Mouse (Mus musculus) kidney, adult 18-20 months (tissue): ENCODE results near the gene Insm2.
"Not testable (repeated sequence)": the region's sequence is repeated elsewhere in the genome, so short reads cannot be mapped to it uniquely, and the experiment has no call there.

Experiments used
- DNase-seq: peaks from one replicate; pipeline ENCODE4 v3.0.0; 2021

Insm2 gene

DNA sequence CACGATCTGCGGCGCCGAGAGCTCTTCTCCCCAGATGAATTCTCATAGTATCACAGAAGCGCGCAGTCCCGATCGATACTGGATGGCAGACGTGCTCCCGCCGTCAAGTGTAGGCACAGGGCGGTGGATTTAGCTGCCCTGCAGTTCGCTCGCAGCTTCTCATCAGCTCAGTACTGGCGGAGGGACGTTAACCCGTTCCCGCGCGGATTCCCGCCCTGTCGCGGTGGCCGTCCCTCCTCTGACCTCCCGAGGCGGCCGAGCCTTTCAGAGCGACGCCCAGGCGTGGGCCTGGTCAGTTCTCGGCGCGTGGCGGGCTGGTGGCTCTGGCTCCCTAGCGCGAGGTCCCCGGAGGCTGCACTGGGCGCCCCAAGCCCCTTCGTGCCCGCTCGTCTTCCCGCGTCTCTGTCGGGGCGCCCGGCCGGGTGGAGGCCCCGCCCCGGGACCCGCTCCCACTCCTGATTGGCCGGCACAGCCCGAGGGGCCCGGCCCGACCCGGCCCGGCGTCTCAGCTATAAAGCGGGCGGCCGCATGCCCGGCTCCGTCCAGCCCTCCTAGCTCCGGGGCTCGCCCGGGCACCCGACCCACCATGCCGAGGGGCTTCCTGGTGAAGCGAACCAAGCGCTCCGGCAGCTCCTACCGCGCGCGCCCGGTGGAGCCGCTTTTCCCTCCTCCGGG is at the start of gene Insm2:
Gene Insm2, plus strand, starts transcription at position 541 of the 675 bp plus-strand sequence.
- DNase-seq, result no peak

DNA sequence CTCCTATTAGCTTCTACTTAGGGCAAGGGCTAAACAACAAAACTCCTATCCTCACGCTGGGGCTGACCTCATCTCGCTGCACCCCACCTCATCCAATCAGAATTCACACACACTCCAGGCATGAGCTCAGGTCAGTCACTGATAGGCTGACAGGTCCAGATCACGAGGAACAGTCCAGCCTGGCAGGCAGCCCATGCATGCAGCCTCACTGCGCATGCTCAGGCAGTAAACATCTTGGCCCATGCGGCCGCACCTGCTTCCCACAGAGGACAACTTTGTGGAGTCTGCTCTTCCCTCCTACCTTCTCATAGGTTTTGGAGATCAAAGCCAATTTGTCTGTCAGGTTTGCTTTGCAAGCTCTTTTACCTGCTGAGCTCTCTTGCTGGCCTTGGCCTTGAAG is 44.3 kb upstream of the Insm2 start:
- DNase-seq, result not testable (repeated sequence)

DNA sequence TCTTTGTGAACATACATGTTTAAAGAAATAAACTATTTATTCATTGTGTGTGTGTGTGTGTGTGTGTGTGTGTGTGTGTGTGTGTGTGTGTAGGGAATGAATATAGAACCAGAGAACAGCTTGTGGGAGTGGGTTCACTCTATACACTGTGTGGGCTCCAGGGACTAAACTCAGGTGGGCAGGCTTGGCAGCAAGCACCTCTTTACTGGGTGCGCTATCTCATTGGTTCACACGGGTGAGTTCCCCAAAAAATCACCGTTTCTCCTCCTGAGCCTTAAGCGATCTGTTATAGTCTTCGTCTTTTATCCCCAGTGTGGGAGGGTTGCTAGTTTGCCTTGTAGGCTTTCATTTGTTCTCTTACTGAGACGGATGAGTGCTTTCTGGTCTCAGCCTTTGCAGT is 41.4 kb upstream of the Insm2 start:
- no peak for DNase-seq

DNA sequence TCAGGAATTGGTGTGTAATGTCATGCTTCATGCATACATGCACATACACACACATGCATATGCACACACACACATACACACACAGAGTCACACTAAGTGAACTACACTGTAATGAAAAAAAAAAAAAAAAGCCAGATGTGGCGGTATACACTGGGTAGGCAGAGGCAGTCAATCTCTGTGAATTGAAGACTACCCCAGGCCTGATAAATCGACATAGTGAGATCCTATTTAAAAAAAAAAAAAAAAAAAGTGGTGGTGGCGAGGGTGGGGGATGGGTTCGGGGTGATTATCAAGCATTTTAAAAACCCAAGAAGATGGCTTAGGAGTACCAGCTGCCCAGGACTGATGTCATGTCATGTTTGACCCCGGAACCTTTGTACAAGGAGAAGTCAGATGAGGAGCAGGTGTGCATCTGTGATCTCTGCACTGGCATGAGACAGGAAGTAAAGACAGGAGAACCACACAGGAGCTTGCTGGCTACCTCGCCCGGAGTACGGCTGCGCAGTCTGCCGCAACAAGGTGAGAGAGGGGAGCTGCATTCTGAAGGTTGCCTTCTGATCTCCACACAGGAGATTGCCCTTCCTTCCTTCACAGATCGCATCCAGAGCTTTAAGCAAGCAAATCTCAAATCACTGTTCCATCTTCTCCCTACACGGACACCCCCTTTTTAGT is 39.9 kb upstream of the Insm2 start:
- no peak for DNase-seq

DNA sequence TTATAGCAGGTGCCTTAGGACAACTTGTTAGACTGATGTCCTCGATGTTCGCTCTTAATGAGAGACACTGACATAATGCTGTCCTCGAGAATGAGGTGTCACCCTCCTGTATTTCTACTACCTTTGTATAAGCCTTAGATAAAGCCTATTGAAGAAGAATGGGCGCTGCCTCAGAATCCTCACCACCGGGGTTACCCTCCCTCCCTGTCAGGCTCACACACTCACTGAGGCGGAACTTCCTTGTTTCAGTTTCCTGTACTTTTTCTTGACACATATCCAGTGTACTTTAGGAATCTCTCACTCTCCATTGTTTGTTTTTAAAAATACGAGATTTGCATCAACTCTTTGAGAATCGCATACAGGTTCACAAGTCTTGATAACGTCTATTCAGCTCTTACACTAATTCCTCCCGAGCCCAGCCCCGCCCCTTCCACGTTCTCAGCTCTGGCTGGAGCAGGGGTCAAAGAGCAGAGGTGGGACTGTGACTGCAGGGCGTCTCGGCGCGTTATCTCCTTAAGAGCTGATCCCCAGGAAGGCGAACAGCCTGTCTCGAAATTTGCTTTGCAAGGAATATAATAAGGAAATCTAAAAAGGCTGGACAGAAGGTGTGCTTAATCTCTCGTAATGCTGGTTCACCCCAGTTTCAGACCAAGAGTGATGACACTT is 39.1 kb upstream of the Insm2 start:
- peak; percentile 23 for DNase-seq

DNA sequence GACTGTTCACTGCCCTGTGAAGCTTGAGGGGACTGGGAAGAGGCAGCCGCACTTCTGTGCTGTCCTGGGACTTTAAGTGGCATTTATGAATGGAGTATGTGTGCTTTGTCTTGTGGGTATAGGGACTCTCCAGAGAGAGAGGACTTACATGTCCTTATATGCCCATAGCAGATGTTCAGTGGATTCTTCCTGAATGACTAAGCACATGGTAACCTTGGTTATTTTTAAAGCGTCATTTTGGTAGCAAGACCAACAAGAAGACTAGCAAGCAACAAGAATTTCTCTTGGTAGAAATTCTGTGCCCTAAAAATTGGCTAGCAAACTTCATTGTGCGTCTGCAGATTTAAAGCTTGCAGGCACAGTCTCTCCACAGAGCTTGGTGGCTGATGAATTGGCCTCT is 35.5 kb upstream of the Insm2 start:
- DNase-seq, result no peak

DNA sequence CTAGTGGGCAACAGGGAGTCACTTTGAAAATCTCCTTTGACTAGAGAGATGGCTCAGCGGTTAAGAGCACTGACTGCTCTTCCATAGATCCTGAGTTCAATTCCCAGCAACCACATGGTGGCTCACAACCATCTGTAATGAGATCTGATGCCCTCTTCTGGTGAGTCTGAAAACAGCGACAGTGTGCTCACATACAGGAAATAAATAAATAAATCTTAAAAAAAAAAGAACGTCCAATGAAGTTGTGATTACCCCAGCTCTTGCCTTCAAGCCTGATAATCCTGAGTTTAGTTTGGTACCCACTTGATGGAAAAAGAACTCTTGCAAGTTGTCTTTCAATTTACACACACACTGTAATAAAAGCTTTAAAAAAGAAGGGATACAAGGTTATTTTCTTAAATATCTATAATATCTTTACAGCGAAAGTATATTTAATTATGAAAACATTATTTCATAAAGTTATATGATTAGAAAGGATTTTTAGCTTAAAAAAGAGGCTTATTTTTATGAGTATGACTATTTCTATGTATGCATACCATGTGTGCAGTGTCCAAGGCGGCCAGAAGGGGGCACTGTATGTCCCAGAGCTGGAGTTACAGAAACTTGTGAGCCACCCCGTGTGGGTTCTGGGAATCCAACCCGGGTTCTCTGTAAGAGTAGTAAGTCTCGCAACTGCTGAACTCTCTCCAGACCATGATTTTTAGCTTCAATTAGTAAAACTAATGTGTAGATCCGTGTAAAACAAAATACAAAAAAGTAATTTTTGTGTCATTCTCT is 34.9 kb upstream of the Insm2 start:
- no peak for DNase-seq

DNA sequence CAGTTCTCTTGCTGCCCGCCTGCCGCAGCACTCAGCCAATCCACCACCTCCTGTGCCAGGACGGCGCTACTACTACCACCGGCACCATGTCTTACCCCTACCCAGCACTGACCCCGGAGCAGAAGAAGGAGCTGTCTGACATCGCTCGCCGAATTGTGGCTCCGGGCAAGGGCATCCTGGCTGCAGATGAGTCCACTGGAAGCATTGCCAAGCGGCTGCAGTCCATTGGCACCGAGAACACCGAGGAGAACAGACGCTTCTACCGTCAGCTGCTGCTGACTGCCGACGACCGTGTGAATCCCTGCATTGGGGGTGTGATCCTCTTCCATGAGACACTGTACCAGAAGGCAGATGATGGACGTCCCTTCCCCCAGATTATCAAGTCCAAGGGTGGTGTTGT is 34.0 kb upstream of the Insm2 start, which contains the start of gene Aldoart2:
Gene Aldoart2, plus strand, starts transcription at position 34 of the 400 bp plus-strand sequence.
- DNase-seq, result no peak

DNA sequence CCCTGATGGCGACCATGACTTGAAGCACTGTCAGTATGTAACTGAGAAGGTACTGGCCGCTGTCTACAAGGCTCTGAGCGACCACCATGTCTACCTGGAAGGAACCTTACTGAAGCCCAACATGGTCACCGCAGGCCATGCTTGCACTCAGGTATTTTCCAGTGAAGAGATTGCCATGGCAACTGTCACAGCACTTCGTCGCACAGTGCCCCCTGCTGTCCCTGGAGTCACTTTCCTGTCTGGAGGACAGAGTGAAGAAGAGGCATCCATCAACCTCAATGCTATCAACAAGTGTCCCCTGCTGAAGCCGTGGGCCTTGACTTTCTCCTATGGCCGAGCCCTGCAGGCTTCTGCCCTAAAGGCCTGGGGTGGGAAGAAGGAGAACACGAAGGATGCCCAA is 33.4 kb upstream of the Insm2 start:
- no peak for DNase-seq

DNA sequence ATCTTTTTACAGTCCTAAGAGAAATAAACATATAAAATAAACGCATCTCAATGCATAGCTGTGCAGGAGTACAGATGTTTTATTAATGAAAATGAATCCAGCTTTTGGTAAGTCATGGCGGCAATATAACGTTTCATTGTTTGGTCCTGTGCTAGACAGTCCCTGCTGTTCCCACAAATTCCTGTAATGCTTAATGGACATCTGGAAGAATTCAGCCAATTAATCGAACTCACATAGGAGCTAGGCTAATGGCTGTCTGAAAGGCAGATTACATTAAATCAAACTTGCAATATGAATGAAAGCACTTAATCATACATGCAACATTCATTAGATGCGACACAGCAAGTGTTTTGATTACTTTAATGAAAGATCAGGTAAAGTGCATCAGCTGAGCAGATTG is 32.4 kb upstream of the Insm2 start:
- no peak for DNase-seq

DNA sequence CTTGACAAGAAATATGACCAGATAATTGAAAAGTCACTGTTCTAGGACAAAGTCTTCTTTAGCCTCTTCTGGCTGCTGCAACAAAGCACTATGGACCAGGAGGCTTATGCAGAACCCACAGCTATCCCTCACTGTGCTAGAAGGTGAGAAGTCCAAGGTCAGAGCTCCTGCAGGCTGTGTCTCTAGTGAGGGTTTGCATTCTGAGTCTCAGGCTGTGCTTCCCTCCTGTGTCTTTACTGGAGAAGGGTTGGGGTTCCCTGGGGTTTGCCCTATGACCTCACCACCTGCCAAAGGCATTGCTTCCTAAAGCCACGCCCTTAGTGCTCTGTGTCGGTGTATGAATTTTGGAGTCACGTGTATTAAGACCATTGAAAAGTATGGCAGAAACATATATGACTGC is 30.8 kb upstream of the Insm2 start:
- DNase-seq, result no peak

DNA sequence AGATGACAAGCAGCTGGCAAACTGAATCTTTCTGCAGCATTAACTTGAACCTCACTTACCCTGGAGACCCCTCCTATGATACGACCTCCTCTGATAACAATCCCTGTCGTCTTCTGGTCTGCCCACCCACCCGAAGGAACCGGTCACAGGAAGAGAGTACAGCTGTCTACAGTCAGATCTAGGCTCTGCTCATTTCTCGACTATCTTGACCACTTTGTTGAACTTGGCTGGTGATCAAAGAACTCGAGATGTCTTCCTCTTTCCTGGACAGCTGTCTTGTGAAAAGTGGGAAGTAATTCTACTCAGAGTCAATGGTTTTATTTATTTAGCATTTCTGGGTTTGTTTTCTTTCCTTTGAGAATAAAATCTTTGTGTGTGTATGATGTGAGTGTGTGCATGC is 29.6 kb upstream of the Insm2 start:
- no peak for DNase-seq

DNA sequence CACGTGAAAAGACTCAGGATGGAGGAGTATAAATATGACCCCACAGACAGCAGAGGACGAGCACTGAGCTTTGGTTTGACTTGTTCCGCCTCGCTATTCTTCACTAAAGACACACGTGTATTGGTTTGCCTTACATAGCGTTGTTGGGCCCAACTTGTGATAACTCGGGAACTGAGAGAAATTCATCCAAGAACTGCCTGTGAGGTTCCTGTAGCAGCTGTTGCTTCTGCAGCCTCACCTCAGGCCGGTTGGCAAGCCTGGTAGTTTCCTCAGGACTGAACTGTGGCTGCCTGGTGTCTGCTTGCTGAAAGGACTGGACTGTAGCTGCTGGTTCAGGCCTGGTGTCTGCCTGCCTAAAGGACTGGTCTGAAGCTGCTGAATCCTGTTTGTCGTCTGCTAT is 28.6 kb upstream of the Insm2 start:
- no peak for DNase-seq

DNA sequence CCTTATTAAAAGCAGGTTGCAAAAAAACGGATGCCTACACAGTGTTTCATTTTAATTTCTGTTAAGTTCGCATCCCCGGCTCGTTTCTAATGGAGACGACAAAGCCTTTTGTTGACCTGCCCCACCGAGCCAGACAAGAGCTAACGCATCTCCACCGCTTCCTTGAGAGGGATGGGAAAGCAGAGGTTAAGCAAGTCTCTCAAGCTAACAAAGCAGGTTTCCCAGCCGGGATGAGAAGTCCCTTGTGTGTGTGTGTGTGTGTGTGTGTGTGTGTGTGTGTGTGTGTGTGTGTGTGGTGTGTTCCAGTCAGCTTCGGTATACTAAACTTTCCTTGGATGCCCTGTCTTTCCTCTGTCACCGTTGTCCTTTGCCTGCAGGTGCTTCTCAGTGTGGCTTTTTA is 28.0 kb upstream of the Insm2 start:
- no peak for DNase-seq

DNA sequence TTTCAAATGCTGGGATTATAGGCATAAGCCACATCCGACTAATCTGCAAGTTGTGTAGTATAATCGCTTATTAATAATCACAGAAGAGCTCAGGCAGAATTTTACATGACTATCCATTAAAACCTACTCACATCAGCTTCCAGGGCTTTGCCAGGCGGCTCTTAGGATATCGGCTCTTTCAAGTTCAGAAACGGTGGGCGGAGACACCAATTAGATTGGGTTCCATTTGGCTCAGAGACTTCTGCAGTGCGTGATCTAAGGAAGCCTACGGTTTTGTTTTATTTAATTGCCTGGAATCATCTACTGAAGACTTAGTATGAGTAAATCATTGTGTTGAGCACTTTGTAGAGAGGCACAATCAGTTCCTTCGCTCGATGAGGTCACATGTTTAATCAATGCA is 27.6 kb upstream of the Insm2 start:
- no peak for DNase-seq

DNA sequence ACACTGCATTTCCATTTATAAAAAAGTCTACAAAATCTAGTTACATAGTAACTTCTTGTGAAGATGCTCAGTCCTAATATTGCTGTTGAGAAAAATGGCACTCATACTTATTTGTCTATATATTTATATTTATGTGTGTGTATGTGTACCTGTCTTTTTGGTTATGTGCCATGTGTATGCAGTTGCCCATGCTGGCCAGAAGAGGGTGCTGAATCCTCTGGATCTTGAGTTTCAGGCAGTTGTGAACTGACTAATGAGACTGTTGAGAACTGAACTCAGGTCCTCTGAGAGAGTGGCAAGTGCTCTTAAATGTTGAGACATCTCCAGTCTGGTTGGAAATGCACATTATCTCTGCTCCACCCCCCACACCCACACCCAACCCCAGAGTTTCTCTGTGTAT is 26.1 kb upstream of the Insm2 start:
- no peak for DNase-seq

DNA sequence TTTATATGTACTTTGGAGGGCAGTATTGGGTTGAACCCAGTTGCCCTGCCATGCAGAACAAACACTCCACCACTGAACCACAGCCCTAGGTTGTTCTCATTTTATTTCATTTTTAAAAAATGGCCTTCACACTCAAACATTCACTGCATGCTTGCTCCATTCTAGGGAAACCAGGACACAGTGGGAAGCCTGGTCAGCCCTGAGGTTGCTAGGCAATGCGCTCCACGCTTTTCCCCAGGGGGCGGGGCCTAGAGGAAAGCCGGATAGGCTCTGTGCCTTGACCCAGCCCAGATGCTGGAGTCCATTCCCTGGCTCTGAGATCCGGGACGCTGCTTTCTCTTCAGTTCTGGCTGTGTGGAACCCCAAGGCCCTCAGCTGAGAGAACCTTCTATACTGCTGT is 25.4 kb upstream of the Insm2 start:
- DNase-seq, result no peak

DNA sequence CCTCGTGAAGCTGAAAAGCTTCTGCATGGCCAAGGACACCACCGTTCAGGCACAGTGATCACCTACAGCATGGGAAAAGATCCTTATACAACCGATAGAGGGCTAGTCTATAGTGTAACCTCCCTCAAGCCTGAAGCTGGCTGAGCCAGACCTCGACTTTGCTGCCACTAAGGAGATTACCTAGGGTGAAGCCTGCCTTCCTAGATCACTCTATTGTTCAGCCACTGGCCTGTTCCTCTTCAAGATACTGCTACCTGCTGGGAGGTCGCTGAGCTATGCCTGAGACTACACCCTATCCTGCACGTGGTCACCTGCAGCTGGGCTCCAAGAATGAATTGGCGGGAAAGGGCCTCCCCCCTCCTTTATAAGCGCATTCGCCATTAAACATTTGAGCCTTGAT is 12.3 kb upstream of the Insm2 start:
- DNase-seq, result not testable (repeated sequence)

DNA sequence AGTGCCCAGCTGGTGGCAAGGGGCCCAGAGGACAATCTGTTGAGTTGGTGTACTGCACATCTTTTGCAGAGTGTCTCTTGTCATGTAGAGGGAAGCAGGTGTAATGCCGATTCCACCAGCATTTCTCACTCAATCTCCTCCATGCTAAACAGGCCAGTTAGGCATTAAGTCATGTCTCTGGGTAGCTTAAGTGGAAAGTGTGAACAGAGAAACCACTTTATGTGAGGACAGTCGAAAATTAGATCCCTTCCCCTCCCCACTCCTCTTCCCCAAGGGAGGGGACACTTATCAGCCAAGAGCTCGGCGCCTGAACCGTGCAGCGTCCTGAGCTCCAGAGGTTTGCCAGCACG is 715 bp upstream of the Insm2 start:
- DNase-seq, result no peak

DNA sequence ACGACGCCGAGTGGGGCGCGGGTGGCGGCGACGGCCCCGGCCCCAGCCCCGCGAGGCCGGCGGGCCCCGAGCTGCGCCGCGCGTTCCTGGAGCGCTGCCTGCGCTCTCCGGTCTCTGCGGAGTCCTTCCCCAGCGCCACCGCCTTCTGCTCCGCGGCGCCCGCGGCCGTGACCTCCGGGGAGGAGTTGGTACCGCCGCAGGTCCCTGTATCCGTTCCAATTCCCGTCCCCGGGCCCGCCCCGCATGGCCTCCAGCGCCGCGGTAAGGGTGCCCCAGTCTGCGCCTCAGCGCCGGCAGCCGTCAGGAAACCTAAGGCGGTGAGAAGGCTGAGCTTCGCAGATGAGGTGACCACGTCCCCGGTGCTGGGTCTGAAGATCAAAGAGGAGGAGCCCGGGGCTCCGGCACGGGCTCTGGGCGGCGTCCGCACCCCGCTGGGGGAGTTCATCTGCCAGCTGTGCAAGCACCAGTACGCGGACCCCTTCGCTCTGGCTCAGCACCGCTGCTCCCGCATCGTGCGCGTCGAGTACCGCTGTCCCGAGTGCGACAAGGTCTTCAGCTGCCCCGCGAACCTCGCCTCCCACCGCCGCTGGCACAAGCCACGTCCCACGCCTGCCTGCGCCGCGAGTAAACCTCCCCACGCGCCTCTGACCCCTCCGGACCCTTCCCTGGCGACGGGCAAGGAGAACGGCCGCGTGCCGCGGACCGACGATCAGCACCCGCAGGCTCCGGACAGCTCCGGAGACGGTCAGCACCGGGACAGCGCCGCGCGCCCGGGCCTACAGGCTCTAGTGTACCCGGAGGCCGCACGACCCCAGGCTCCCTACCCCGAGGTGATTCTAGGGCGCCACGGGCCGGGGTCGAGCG is 644 bp downstream of the Insm2 start:
- peak; percentile 55 for DNase-seq

DNA sequence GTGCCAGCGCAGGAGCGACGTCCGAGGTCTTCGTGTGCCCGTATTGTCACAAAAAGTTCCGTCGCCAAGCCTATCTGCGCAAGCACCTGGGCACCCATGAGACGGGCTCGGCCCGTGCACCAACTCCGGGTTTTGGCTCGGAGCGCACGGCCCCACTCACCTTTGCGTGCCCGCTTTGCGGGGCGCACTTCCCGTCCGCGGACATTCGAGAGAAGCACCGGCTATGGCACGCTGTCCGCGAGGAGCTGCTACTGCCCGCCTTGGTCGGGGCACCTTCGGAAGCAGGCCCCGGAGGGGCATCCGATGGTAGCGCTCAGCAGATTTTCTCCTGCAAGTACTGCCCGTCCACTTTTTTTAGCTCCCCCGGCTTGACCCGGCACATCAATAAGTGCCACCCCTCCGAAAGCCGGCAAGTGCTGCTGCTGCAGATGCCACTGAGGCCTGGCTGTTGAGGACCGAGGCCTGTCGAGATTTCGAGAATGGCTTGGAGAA is 1.3 kb downstream of the Insm2 start:
- DNase-seq, result no peak

DNA sequence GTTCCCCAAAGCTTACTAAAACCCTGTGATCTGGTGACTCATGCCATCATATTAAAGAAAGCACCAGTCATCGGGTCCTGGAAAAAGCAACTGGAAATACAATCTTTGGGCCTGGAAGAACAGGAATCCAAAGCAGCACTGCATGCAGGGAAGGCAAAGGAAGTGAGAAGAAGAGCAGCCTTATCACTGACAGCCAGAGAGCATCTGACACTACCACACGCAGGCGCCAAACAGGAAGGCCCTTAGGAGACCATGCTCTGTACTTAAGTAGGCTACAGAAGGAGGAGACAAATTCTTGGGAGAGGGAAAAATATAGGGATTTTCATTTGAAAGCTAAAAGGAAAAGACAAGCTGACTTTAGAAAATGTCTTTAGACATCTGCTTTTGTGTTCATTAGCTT is 5.2 kb downstream of the Insm2 start:
- DNase-seq, result no peak
